Mouse (Mus musculus): ENCODE measurements at regions not wholly inside any gene's neighbourhood (a gene's known extent, or its start where the extent isn't known, plus 50 kb on each side); places are given as distances from the start of the nearest gene placed in this dataset.

DNA sequence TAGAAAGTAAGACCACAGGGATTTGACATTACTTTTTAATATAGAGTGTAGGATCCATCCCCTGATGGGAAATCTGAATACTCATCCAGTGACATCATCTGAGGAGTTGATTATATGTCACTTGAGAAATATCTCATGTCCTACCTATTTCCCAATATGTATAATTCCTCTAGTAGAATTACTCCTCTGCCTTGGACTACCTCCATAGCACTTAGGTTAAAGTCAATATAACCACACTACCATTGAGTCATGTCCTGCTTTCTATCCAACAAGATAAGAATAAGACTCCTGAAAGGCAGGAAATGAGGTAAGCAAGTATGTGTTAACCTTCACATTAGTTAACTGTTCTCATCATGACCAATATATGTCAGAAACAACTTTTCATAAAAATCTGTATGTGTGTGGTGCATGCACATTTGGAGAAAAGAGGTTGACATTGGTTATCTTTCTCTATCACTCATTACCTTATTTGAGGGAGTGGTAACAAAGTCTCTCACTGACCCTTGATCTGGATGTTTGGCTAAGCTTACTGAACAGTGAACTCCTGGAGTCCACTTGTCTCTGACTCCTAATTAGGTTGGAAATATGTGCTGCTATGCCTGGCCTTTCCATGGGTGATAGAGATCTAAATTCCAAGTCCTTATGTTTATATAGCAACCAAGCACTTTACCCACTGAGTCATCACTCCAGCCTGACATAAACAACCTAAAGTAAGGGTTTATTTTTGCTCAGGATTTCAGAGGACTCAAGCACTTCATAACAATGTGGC is 292.0 kb upstream of the Pitrm1 start:
- no peaks in the 10 kb centered on the region for H3K4me1 ChIP-seq (ENCODE audit: insufficient read depth)
- no peaks in the 10 kb centered on the region for H3K36me3 ChIP-seq (ENCODE audit: insufficient read depth)
- H3K27ac ChIP-seq (ENCODE audit: low read depth): no peak overlapping the region
- no peaks in the 10 kb centered on the region for H3K9me3 ChIP-seq (ENCODE audit: low read depth, low read length)
- no peak for TF ChIP-seq CTCF (IDR thresholded peaks at IDR 0.05; ENCODE audit: low read depth)
- H3K4me2 ChIP-seq: no peak overlapping the region
- no peak for ATAC-seq (ENCODE audit: insufficient read depth)
- H3K4me3 ChIP-seq (ENCODE audit: low read depth, low read length): no peak overlapping the region
- H3K9ac ChIP-seq: no peak overlapping the region
- no peaks in the 10 kb centered on the region for H3K27me3 ChIP-seq (ENCODE audit: insufficient read depth, low read length)
- no peak for DNase-seq

DNA sequence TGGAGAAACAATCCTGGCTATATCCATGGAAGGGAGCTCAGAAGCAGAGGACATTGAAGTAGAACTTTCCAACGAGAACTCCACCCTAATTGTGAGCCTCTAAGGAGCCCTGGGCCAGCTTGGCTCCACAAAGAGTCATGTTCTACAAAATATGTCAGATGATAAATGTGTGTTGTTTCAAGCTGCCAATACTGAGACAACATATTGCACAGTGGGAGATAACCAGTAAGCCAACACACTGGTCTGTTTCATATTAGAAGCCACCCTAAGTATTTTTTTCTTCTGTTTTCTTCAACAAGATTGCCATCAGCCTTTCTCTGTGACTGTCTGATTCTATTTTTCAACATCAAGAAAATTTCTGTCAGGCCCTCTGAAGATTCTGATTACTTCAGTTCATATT is 289.5 kb upstream of the Pitrm1 start:
- Histone ChIP-seq H3K4me2 (no peak overlapping the region), H3K27me3 (ENCODE audit: insufficient read depth, low read length) (no peaks in the 10 kb centered on the region), H3K4me1 (ENCODE audit: insufficient read depth) (no peaks in the 10 kb centered on the region), H3K27ac (ENCODE audit: low read depth) (no peak overlapping the region), H3K9me3 (ENCODE audit: low read depth, low read length) (no peaks in the 10 kb centered on the region), H3K36me3 (ENCODE audit: insufficient read depth) (no peaks in the 10 kb centered on the region), H3K4me3 (ENCODE audit: low read depth, low read length) (no peak overlapping the region), H3K9ac (no peak overlapping the region)
- no peak for TF ChIP-seq CTCF (IDR thresholded peaks at IDR 0.05; ENCODE audit: low read depth)
- 80% methylated on average over 1 of the region's 1 CpGs for WGBS
- no peak for DNase-seq
- no peak for ATAC-seq (ENCODE audit: insufficient read depth)

DNA sequence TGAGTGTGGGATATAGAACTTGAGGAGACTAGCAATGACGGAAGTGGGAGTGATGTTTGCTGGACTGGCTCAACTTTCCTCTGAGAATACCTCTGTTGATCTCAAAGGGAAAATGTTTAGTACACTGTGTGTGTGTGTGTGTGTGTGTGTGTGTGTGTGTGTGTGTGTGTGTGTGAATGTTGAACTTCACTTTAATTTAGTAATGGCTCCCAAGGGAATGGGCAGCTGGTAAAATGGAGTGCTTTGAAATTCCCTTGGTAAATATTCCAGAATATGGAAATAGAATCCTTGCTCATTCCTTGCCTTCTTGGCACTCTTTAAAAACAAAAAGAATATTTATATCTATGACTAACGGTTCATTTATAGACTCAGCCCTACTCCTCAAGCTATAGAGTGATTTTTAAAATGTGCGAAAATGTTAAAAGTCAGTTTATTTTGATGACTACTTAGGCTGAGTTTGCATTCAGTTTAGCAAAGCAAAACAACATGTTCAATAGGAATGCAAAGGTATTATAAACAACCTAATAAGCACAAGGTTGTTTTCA is 287.6 kb upstream of the Pitrm1 start:
- DNase-seq: no peak
- no peak overlapping the region for H3K27ac ChIP-seq (ENCODE audit: low read depth)
- no peak for TF ChIP-seq CTCF (IDR thresholded peaks at IDR 0.05; ENCODE audit: low read depth)
- 78% methylated on average over 3 of the region's 3 CpGs for WGBS
- no peaks in the 10 kb centered on the region for H3K36me3 ChIP-seq (ENCODE audit: insufficient read depth)
- H3K9me3 ChIP-seq (ENCODE audit: low read depth, low read length): no peaks in the 10 kb centered on the region
- H3K4me3 ChIP-seq (ENCODE audit: low read depth, low read length): no peak overlapping the region
- no peaks in the 10 kb centered on the region for H3K4me1 ChIP-seq (ENCODE audit: insufficient read depth)
- no peaks in the 10 kb centered on the region for H3K27me3 ChIP-seq (ENCODE audit: insufficient read depth, low read length)
- no peak overlapping the region for H3K9ac ChIP-seq
- no peak for ATAC-seq (ENCODE audit: insufficient read depth)
- no peak overlapping the region for H3K4me2 ChIP-seq

DNA sequence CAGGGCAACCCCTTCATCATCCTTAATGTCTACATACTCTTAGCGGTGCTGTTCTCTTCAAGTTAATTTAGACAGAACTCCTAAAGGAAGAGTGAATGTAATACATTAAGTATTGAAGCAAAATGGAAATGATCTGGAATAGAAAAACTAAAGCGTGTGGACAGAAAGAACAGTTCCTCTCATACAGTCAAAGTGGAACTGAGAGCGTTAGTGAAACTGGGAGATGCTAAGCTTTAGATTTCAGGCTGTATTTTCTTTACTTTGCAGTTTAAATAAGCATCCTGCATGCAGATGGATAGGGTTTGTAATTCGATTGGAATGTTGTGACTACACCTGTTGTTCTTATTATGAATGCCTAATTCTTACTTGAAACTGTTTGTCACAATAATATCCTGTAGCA is 286.5 kb upstream of the Pitrm1 start:
- no peak overlapping the region for H3K4me3 ChIP-seq (ENCODE audit: low read depth, low read length)
- no peak for DNase-seq
- H3K9ac ChIP-seq: no peak overlapping the region
- H3K27me3 ChIP-seq (ENCODE audit: insufficient read depth, low read length): no peaks in the 10 kb centered on the region
- no peak overlapping the region for H3K4me2 ChIP-seq
- no peak overlapping the region for H3K27ac ChIP-seq (ENCODE audit: low read depth)
- H3K4me1 ChIP-seq (ENCODE audit: insufficient read depth): no peaks in the 10 kb centered on the region
- WGBS: 82% methylated on average over 4 of the region's 4 CpGs
- no peaks in the 10 kb centered on the region for H3K36me3 ChIP-seq (ENCODE audit: insufficient read depth)
- H3K9me3 ChIP-seq (ENCODE audit: low read depth, low read length): no peaks in the 10 kb centered on the region
- no peak for TF ChIP-seq CTCF (IDR thresholded peaks at IDR 0.05; ENCODE audit: low read depth)
- ATAC-seq (ENCODE audit: insufficient read depth): no peak

DNA sequence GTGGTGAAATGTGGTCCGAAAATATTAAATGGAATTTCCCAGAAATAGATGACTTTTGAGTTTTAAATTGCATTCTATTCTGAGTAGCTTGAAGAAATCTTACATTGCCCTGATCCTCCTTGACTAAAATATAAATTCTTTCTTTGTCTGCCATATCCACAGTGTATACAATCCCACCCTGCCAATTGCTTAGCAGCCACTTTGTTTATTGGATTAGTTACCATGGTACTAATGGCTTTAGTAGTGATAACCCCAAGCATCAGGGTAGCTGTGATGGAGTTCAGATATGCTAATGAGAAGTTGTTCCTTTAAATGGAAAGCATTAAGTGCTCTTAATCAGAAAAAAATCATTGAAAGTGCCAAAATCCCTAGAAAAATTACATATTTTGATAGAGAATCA is 277.4 kb upstream of the Pitrm1 start:
- DNase-seq (no peak), ATAC-seq (ENCODE audit: insufficient read depth) (no peak)
- no peak for TF ChIP-seq CTCF (IDR thresholded peaks at IDR 0.05; ENCODE audit: low read depth)
- H3K9ac ChIP-seq: no peak overlapping the region
- no peaks in the 10 kb centered on the region for H3K9me3 ChIP-seq (ENCODE audit: low read depth, low read length)
- H3K4me3 ChIP-seq (ENCODE audit: low read depth, low read length): no peak overlapping the region
- H3K4me2 ChIP-seq: no peak overlapping the region
- no peaks in the 10 kb centered on the region for H3K36me3 ChIP-seq (ENCODE audit: insufficient read depth)
- WGBS: 96% methylated on average over 1 of the region's 1 CpGs
- H3K4me1 ChIP-seq (ENCODE audit: insufficient read depth): no peaks in the 10 kb centered on the region
- H3K27ac ChIP-seq (ENCODE audit: low read depth): no peak overlapping the region
- no peaks in the 10 kb centered on the region for H3K27me3 ChIP-seq (ENCODE audit: insufficient read depth, low read length)

DNA sequence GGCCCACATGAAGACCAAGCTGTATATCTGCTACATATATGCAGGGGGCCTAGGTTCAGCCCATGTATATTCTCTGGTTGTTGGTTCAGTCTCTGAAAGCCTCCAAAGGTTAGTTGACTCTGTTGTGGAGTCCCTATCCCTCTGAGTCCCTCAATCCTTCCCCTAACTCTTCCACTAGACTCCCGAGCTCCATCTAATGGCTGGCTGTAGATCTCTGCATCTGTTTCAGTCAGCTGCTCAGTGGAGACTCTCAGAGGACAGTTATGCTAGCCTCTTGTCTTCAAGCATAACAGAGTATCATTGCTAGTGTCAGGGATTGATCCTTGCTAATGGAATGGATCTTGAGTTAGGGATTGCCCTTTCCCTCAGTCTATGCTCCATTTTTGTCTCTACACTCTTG is 275.0 kb upstream of the Pitrm1 start:
- DNase-seq: no peak
- Histone ChIP-seq H3K4me2 (no peak overlapping the region), H3K27me3 (ENCODE audit: insufficient read depth, low read length) (no peaks in the 10 kb centered on the region), H3K4me1 (ENCODE audit: insufficient read depth) (no peaks in the 10 kb centered on the region), H3K36me3 (ENCODE audit: insufficient read depth) (no peaks in the 10 kb centered on the region), H3K9me3 (ENCODE audit: low read depth, low read length) (no peaks in the 10 kb centered on the region), H3K4me3 (ENCODE audit: low read depth, low read length) (no peak overlapping the region), H3K27ac (ENCODE audit: low read depth) (no peak overlapping the region), H3K9ac (no peak overlapping the region)
- TF ChIP-seq CTCF (IDR thresholded peaks at IDR 0.05; ENCODE audit: low read depth): no peak
- WGBS: 89% methylated on average over 1 of the region's 1 CpGs
- no peak for ATAC-seq (ENCODE audit: insufficient read depth)

DNA sequence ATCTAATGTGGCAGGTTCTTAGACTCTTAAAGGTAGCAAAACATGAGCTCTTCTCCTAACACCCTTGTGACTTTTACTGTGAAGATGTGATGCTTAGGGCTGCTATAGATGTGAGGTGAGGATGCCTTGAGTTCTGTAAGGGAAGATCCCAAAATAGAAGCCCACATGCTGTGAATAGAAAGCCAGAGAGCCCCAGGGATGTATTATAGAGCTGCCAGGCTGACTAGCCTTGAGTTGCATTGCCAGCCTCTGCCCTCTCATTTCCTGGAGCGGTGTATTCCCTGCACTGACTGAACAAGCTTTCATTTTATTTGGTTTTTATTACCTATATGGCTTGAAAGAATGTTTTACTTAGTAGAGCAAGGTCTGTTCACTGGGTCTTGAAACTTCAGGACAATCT is 267.9 kb upstream of the Pitrm1 start:
- DNase-seq: no peak
- TF ChIP-seq CTCF (IDR thresholded peaks at IDR 0.05; ENCODE audit: low read depth): no peak

More for the DNA sequence above, 267.9 kb upstream of the Pitrm1 start:
- Histone ChIP-seq H3K36me3 (ENCODE audit: insufficient read depth) (no peaks in the 10 kb centered on the region), H3K9me3 (ENCODE audit: low read depth, low read length) (no peaks in the 10 kb centered on the region), H3K9ac (no peak overlapping the region), H3K27ac (ENCODE audit: low read depth) (no peak overlapping the region), H3K4me1 (ENCODE audit: insufficient read depth) (no peaks in the 10 kb centered on the region), H3K27me3 (ENCODE audit: insufficient read depth, low read length) (no peaks in the 10 kb centered on the region), H3K4me2 (no peak overlapping the region), H3K4me3 (ENCODE audit: low read depth, low read length) (no peak overlapping the region)
- WGBS: 93% methylated on average over 1 of the region's 1 CpGs
- ATAC-seq (ENCODE audit: insufficient read depth): no peak
